Mouse (Mus musculus): ENCODE data around the gene Gm27027.

GRCm38 (mm10) chr2:93907519-93908294 lies 88.4 kb downstream of the Gm27027 start:
- TF ChIP-seq GATA1 (IDR thresholded peaks at IDR 0.05; ENCODE audit: low read length): no peak
- TF ChIP-seq TAL1 (IDR thresholded peaks at IDR 0.05; ENCODE audit: low read length): no peak

Data from erythroblast, embryonic 14.5 days (primary cell).